ENCODE assay signal across 8 mouse cellular contexts in the genomic region with DNA sequence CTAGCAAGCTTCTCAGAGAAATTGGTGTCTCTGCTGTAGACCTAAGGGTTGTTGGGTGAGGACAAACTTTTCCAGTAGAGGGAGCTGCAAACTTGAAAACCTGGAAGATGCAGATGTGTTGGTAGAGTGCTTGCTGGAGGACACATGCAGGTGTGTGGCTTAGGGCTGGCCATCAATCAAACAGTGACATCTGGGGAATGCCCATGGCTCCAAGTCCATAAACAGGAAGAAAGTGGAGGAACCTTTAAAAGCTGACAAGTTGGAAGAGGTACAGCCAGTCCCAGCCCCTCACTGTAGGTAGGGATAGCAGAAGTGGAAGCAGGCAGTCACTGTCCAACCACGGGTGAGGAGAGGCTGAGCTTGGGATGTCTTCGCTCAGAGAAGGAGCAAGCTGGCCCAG. TPM values are rescaled to one million over a fixed set of nuclear protein-coding genes. Genes with fewer than 3 reads are reported as not detected.
DNase-seq lines count a peak whose midpoint lies in the region; ATAC-seq and TF ChIP-seq lines count a peak whose summit lies in the region.

No protein-coding gene starts in this region.

- H3K4me3 ChIP-seq in cerebellum, adult 2 months (replicated peaks; ENCODE audit: insufficient read depth, low read depth, low read length), result no peak overlapping the region
- no peak overlapping the region for H3K4me3 ChIP-seq in thymus, adult 2 months (ENCODE audit: control insufficient read depth, insufficient read depth, low read length)

- peak; percentile 80 for ATAC-seq in granulocyte monocyte progenitor cell, adult 5-6 weeks (replicated peaks; ENCODE audit: poor library complexity, severe bottlenecking)
- peak; percentile 61; the same call in 1 of the 2 replicates for ATAC-seq in monocyte, adult 5-6 weeks (replicated peaks; ENCODE audit: insufficient number of reproducible peaks, low FRiP score, low TSS enrichment, poor library complexity, severe bottlenecking)

- 84% methylated on average over 2 of the region's 2 CpGs for WGBS in cerebellum, adult 2 months
- WGBS in thymus, adult 2 months, result 41% methylated on average over 2 of the region's 2 CpGs
- 46% methylated on average over 2 of the region's 2 CpGs for WGBS in large intestine, adult 2 months

- H3K36me3 ChIP-seq in thymus, adult 2 months (ENCODE audit: control insufficient read depth, insufficient read depth, low read length), result no peaks in the 10 kb centered on the region

- TF ChIP-seq POLR2A in cerebellum, adult 2 months (IDR thresholded peaks at IDR 0.05; ENCODE audit: borderline replicate concordance, insufficient read depth, low read length), result no peak
- TF ChIP-seq POLR2A in thymus, adult 2 months (IDR thresholded peaks at IDR 0.05; ENCODE audit: control insufficient read depth, extremely low read depth, insufficient read depth, low read length, poor library complexity), result no peak

- H3K27me3 ChIP-seq in cerebellum, adult 2 months (ENCODE audit: control insufficient read depth, insufficient read depth, low read length), result no peaks in the 10 kb centered on the region
- H3K27me3 ChIP-seq in thymus, adult 2 months (ENCODE audit: control insufficient read depth, insufficient read depth, low read length), result no peaks in the 10 kb centered on the region

- no peak overlapping the region for H3K27ac ChIP-seq in cerebellum, adult 2 months (ENCODE audit: insufficient read depth, low read length)
- H3K27ac ChIP-seq in thymus, adult 2 months (ENCODE audit: control insufficient read depth, insufficient read depth, low read length), result no peak overlapping the region

- DNase-seq in cerebellum, adult 2 months, result no peak
- no peak for DNase-seq in cerebellum, postnatal 25 days
- peak; percentile 48 for DNase-seq in thymus, adult 2 months
- no peak for DNase-seq in thymus, adult 18-20 months
- peak; percentile 54 for DNase-seq in large intestine, adult 2 months (ENCODE audit: low read depth, low spot score)
- no peak for DNase-seq in cerebellum, adult 18-20 months

- H3K4me1 ChIP-seq in cerebellum, adult 2 months (ENCODE audit: control insufficient read depth, insufficient read depth, low read length), result no peaks in the 10 kb centered on the region
- no peaks in the 10 kb centered on the region for H3K4me1 ChIP-seq in thymus, adult 2 months (replicated peaks; ENCODE audit: control insufficient read depth, insufficient read depth, low read length)

- peak; percentile 7; the same call in 1 of the 2 replicates for TF ChIP-seq CTCF in cerebellum, adult 2 months (IDR thresholded peaks at IDR 0.05; ENCODE audit: borderline replicate concordance, insufficient read depth, low read depth, low read length)
- TF ChIP-seq CTCF in thymus, adult 2 months (IDR thresholded peaks at IDR 0.05; ENCODE audit: borderline replicate concordance, control insufficient read depth, extremely low read depth, insufficient read depth, low read length, poor library complexity), result no peak

RNA-seq across cellular contexts. Expression of a gene that starts 12.5 kb away (rescaled TPM):
- 0.03 and 0.05 TPM in 2 replicates for polyA plus RNA-seq in cerebellum, adult 2 months (2012; rRNA removed)
- not detected in 2 replicates for polyA plus RNA-seq in thymus, adult 2 months (2012; rRNA removed)
- not detected in 2 replicates for total RNA-seq in granulocyte monocyte progenitor cell, adult 5-6 weeks (2014; fragmentation: Nextera tagmentation)
- total RNA-seq in granulocyte monocyte progenitor cell, adult 5-6 weeks (2017), result not detected in 2 replicates
- polyA plus RNA-seq in large intestine, adult 2 months (2012; rRNA removed), result not detected in 2 replicates
- not detected in 3 replicates for total RNA-seq in monocyte, adult 5-6 weeks (2017)

RNA-seq across cellular contexts. Expression of a gene that starts 15.5 kb away (rescaled TPM):
- polyA plus RNA-seq in cerebellum, adult 2 months (2012; rRNA removed), result 6.4 and 6.8 TPM in 2 replicates
- 9.1 and 11.2 TPM in 2 replicates for polyA plus RNA-seq in thymus, adult 2 months (2012; rRNA removed)
- total RNA-seq in granulocyte monocyte progenitor cell, adult 5-6 weeks (2014; fragmentation: Nextera tagmentation), result 10.1 and 14.0 TPM in 2 replicates
- 11.5 and 12.0 TPM in 2 replicates for total RNA-seq in granulocyte monocyte progenitor cell, adult 5-6 weeks (2017)
- 2.2 and 4.0 TPM in 2 replicates for polyA plus RNA-seq in large intestine, adult 2 months (2012; rRNA removed)
- 15.4 to 18.4 TPM (median 16.3 TPM) in 3 replicates for total RNA-seq in monocyte, adult 5-6 weeks (2017)

RNA-seq across cellular contexts. Expression of a gene that starts 21.7 kb away (rescaled TPM):
- 8.9 and 9.6 TPM in 2 replicates for polyA plus RNA-seq in cerebellum, adult 2 months (2012; rRNA removed)
- polyA plus RNA-seq in thymus, adult 2 months (2012; rRNA removed), result 23.9 and 32.9 TPM in 2 replicates
- total RNA-seq in granulocyte monocyte progenitor cell, adult 5-6 weeks (2014; fragmentation: Nextera tagmentation), result 13.0 and 18.5 TPM in 2 replicates
- total RNA-seq in granulocyte monocyte progenitor cell, adult 5-6 weeks (2017), result 15.8 and 21.5 TPM in 2 replicates
- polyA plus RNA-seq in large intestine, adult 2 months (2012; rRNA removed), result 10.8 and 13.6 TPM in 2 replicates
- 5.4 to 10.9 TPM (median 7.5 TPM) in 3 replicates for total RNA-seq in monocyte, adult 5-6 weeks (2017)

RNA-seq across cellular contexts. Expression of a gene that starts 37.2 kb away (rescaled TPM):
- polyA plus RNA-seq in cerebellum, adult 2 months (2012; rRNA removed), result 18.2 and 19.3 TPM in 2 replicates
- 3.6 TPM in 2 replicates for polyA plus RNA-seq in thymus, adult 2 months (2012; rRNA removed)
- 14.7 and 16.2 TPM in 2 replicates for total RNA-seq in granulocyte monocyte progenitor cell, adult 5-6 weeks (2014; fragmentation: Nextera tagmentation)
- 9.6 and 12.3 TPM in 2 replicates for total RNA-seq in granulocyte monocyte progenitor cell, adult 5-6 weeks (2017)
- polyA plus RNA-seq in large intestine, adult 2 months (2012; rRNA removed), result 1.6 and 2.5 TPM in 2 replicates
- total RNA-seq in monocyte, adult 5-6 weeks (2017), result not detected in 3 replicates

RNA-seq across cellular contexts. Expression of a gene that starts 50.4 kb away (rescaled TPM):
- polyA plus RNA-seq in cerebellum, adult 2 months (2012; rRNA removed), result 54.5 and 60.1 TPM in 2 replicates
- polyA plus RNA-seq in thymus, adult 2 months (2012; rRNA removed), result 42.0 and 44.4 TPM in 2 replicates
- total RNA-seq in granulocyte monocyte progenitor cell, adult 5-6 weeks (2014; fragmentation: Nextera tagmentation), result 9.3 and 14.2 TPM in 2 replicates
- total RNA-seq in granulocyte monocyte progenitor cell, adult 5-6 weeks (2017), result 20.4 and 20.8 TPM in 2 replicates
- 52.4 and 117 TPM in 2 replicates for polyA plus RNA-seq in large intestine, adult 2 months (2012; rRNA removed)
- total RNA-seq in monocyte, adult 5-6 weeks (2017), result 21.1 to 36.1 TPM (median 30.5 TPM) in 3 replicates

Comparison
In these comparisons a context has a peak if more than half of its experiments do, and no peak if none do; other contexts are left out.
1. DNase-seq: peak in thymus, adult 2 months (single experiment) and large intestine, adult 2 months (single experiment); none in cerebellum, adult 2 months (0 of 2), cerebellum, postnatal 25 days (0 of 2), thymus, adult 18-20 months (0 of 2) and cerebellum, adult 18-20 months (0 of 2).